ENCODE assay signal across 12 mouse cellular contexts in genomic region chr11:106492984-106493669, GRCm38 (mm10).
"Had no signal": no experiment of that assay in that cellular context is flagged by ENCODE, and none has a peak within 500 bp of the region (broad histone marks: within the 10 kb centered on the region; RNA-seq: fewer than 3 reads in every experiment).

No protein-coding gene starts in this region.

- H3K36me3 ChIP-seq: midbrain, embryonic 13.5 days had no signal

- H3K27me3 ChIP-seq: midbrain, embryonic 13.5 days had no signal

- H3K4me2 ChIP-seq: midbrain, embryonic 13.5 days had no signal

- H3K4me3 ChIP-seq: left cerebral cortex, adult 2 months; midbrain, embryonic 13.5 days had no signal

- H3K27ac ChIP-seq: kidney, postnatal 0 days; left cerebral cortex, adult 2 months; midbrain, embryonic 13.5 days; stomach, postnatal 0 days had no signal

- ATAC-seq: midbrain, embryonic 13.5 days had no signal

- H3K9ac ChIP-seq: midbrain, embryonic 13.5 days had no signal

- H3K9me3 ChIP-seq: midbrain, embryonic 13.5 days had no signal

- DNase-seq: kidney, adult 18-20 months; kidney, adult 9 months; kidney, postnatal 25 days; layer of hippocampus, postnatal 36 days; lung, adult 2 months; lung, postnatal 14 days; lung, postnatal 4 days; thymus, postnatal 25 days had no signal
